Mouse (Mus musculus): ENCODE measurements at regions not wholly inside any gene's neighbourhood (a gene's known extent, or its start where the extent isn't known, plus 50 kb on each side); places are given as distances from the start of the nearest gene placed in this dataset.

DNA sequence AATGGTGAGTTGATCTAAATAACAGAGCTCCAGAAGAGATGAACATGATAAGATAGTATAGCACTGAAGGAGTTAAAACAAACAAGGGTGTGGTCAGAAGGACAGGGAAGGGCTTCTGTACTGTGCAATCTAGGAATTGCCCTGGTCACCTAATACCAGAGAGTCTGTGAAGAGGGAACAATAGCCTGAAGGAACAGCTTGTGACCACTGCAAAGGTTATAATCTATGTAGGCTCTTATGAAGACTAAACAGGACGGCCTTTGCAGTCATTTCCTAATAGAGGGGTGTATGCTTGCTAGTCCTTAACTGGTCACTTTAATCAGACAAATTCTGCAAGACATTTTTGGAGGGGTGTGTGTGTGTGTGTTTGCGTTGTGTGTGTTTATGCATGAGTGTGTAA is 97.5 kb downstream of the Tmem170b start:
- TF ChIP-seq CTCF (IDR thresholded peaks at IDR 0.05; ENCODE audit: low read depth, low read length) (no peak), GATA2 (IDR thresholded peaks at IDR 0.05; ENCODE audit: borderline replicate concordance, low read depth, low read length) (no peak), POLR2AphosphoS5 (IDR thresholded peaks at IDR 0.05; ENCODE audit: insufficient replicate concordance, low read depth, low read length) (no peak)

All from G1E (cell line).